Mouse (Mus musculus): ENCODE measurements around the gene Hist1h3e.
"Not testable (repeated sequence)": the region's sequence is repeated elsewhere in the genome, so short reads cannot be mapped to it uniquely, and the experiment has no call there.

GRCm38 (mm10) chr13:23551146-23551834, 10.9 kb downstream of the Hist1h3e start, which contains the start of gene Hist1h4f:
- not testable (repeated sequence) for TF ChIP-seq POLR2A (IDR thresholded peaks at IDR 0.05; ENCODE audit: low read depth, low read length)
- 0 out of 2 replicates have a peak, but pooled peaks have one; percentile 31 for TF ChIP-seq CTCF (conservative IDR thresholded peaks at IDR 0.05; ENCODE audit: insufficient read depth, insufficient read length, low read depth, low read length)

Measured in kidney, adult 2 months (tissue).